Mouse (Mus musculus) neural tube, embryonic 14.5 days (tissue): ENCODE measurements around the gene Rusc2. TPM values are rescaled to one million over a fixed set of nuclear protein-coding genes. Genes with fewer than 3 reads are reported as not detected.

Source experiments
- ATAC-seq: fragments of 200-750 bp; cut with Nextera tagmentation; 2 replicates; pipeline ENCODE4 v1.8.0; 2017; ENCODE audit warnings: low read depth, mild to moderate bottlenecking, moderate TSS enrichment, moderate library complexity
- H3K27ac ChIP-seq: fragments of 300-500 bp; sonication (generic); 2 replicates; pipeline ENCODE4 v1.5.1; 2014; ENCODE audit warnings: low read depth, mild to moderate bottlenecking, control low read depth, low read length, moderate library complexity, mixed read lengths
- H3K27me3 ChIP-seq: fragments of 300-500 bp; sonication (generic); 2 replicates; pipeline ENCODE4 v1.6.1; 2014; ENCODE audit warnings: low read length; ENCODE audit not compliant: control insufficient read depth, insufficient read depth
- H3K36me3 ChIP-seq: fragments of 300-500 bp; sonication (generic); 2 replicates; pipeline ENCODE4 v1.6.1; 2014; ENCODE audit warnings: low read length, mixed read lengths; ENCODE audit not compliant: control insufficient read depth, insufficient read depth
- H3K4me1 ChIP-seq: fragments of 300-500 bp; sonication (generic); 2 replicates; pipeline ENCODE4 v1.6.1; 2014; ENCODE audit warnings: low read length; ENCODE audit not compliant: control insufficient read depth, insufficient read depth
- H3K4me2 ChIP-seq: fragments of 300-500 bp; sonication (generic); 2 replicates; pipeline ENCODE4 v1.6.1; 2014; ENCODE audit warnings: mild to moderate bottlenecking, low read depth, low read length, control low read depth
- H3K4me3 ChIP-seq: fragments of 300-500 bp; sonication (generic); 2 replicates; pipeline ENCODE4 v1.5.1; 2014; ENCODE audit warnings: low read depth, low read length, control low read depth, mixed read lengths
- H3K9ac ChIP-seq: fragments of 300-500 bp; sonication (generic); replicated peaks from 2 replicates; pipeline ENCODE4 v1.6.1; 2014; ENCODE audit warnings: low read depth, mild to moderate bottlenecking, control low read depth, low read length, mixed read lengths
- H3K9me3 ChIP-seq: fragments of 300-500 bp; sonication (generic); 2 replicates; pipeline ENCODE4 v1.6.1; 2016; ENCODE audit warnings: low read length; ENCODE audit not compliant: control insufficient read depth
- WGBS: fragments of 180-500 bp; shearing (Covaris S2); extraction: QIAGEN DNeasy Blood & Tissue Kit; methylation state at CpG from one replicate; pipeline ENCODE4 v1.1.7; 2014; 5-methylcytosine and 5-hydroxymethylcytosine counted together
- polyA plus RNA-seq: library from polyadenylated mRNA; unstranded; fragments of >200 nt; fragmentation: Nextera tagmentation; extraction: Ambion mirVana; gene quantifications from 2 replicates; pipeline ENCODE4 v1.2.1, GENCODE M21; 2014

Rusc2 gene
- polyA plus RNA-seq, 1 experiment from 2014 or later, result 75.4 TPM

GRCm38 (mm10) chr4:43380951-43381350, 828 bp upstream of the Rusc2 start:
- 0 out of 2 replicates have a peak, but pooled peaks have one; percentile 0 for ATAC-seq
- no peaks in the 10 kb centered on the region for H3K9me3 ChIP-seq
- no peaks in the 10 kb centered on the region for H3K36me3 ChIP-seq
- H3K27me3 ChIP-seq, result no peaks in the 10 kb centered on the region
- 49% methylated on average over 10 of the region's 10 CpGs for WGBS
- H3K4me1 ChIP-seq, result peaks cover 13% of the 10 kb centered on the region; the same call in 1 of the 2 replicates
- no peak overlapping the region for H3K27ac ChIP-seq
- H3K4me2 ChIP-seq, result peak overlapping the region; percentile 83
- H3K4me3 ChIP-seq, result peak overlapping the region; percentile 71
- peak overlapping the region; percentile 75 for H3K9ac ChIP-seq

DNA sequence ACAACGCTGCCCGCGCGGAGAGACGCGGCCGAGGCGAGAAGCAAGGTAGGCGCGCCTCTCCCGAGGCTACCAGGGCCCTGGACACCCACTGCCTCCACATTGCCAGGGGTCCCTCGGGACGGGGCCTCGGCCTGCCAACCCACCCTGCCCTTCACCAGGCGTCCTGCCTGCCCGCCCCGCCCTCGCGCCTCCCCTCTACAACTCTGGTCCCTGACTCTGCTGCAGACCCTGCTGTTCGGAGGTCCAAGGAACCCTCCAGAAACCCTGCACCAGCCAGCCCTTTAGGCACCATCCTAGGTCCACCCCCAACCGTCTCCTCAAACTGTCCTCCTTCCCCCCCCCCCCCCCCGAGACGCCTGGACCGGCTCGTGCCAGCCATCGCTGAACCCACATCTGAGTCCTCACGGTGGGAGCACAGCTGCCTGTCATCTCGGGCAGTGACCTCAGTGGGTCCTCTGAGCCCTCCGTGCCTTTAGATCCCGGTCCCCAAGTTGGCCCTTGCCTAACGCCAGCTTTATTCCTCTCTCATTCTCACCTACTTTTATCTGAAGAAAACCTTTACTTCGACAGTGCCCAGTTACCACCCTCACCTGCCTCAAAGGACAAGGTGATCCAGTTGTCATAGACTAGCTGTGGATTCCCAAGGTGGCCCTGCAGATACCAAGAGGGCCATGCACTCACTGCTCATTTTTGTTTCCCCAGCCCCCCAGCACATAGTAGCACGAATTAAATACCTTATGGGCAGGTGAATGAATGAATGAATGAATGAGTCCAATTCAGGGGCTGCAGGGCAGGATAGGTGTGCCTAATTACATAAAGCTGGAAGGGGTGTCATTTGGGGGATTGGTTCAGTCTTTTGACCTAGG, 609 bp downstream of the Rusc2 start:
- Histone ChIP-seq H3K9me3 (no peaks in the 10 kb centered on the region), H3K27me3 (no peaks in the 10 kb centered on the region), H3K36me3 (no peaks in the 10 kb centered on the region), H3K4me3 (peak overlapping the region; percentile 71), H3K4me1 (peaks cover 13% of the 10 kb centered on the region; the same call in 1 of the 2 replicates), H3K9ac (peak overlapping the region; percentile 75), H3K27ac (peak overlapping the region; percentile 79), H3K4me2 (peak overlapping the region; percentile 83)
- WGBS, result 6% methylated on average over 24 of the region's 33 CpGs
- ATAC-seq, result peak; percentile 83

- Histone ChIP-seq H3K4me1 (peaks cover 13% of the 10 kb centered on the region; the same call in 1 of the 2 replicates), H3K4me3 (peak overlapping the region; percentile 71), H3K9ac (peak overlapping the region; percentile 12; the same call in 1 of the 2 replicates), H3K27ac (no peak overlapping the region), H3K4me2 (peak overlapping the region; percentile 83), H3K27me3 (no peaks in the 10 kb centered on the region), H3K36me3 (no peaks in the 10 kb centered on the region), H3K9me3 (no peaks in the 10 kb centered on the region)
- no peak for ATAC-seq
- 72% methylated on average over 11 of the region's 11 CpGs for WGBS
Observed at GRCm38 (mm10) chr4:43383246-43384082, 1.7 kb downstream of the Rusc2 start.

DNA sequence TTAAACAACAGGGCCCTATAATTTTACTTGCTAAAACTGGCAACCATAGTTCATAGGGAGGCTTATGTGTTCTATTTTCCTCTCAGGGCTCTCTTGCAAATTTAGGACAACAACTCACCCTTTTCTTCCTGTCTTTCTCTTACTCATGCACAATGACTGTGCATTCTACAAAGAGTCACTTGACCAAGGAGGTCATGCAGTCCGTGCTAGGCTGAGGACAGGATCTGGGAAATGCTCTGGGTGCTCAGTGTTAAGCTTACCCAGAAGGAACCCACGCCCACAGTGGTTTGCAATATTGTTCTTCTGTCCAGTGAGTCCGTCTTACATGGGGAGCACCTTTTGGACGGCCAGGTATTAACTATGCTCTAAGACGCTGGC, 2.3 kb downstream of the Rusc2 start:
- Histone ChIP-seq H3K27me3 (no peaks in the 10 kb centered on the region), H3K4me2 (no peak overlapping the region; the same call in 1 of the 2 replicates), H3K9me3 (no peaks in the 10 kb centered on the region), H3K27ac (no peak overlapping the region), H3K4me3 (no peak overlapping the region), H3K4me1 (peaks cover 13% of the 10 kb centered on the region; the same call in 1 of the 2 replicates), H3K36me3 (no peaks in the 10 kb centered on the region), H3K9ac (no peak overlapping the region)
- no peak for ATAC-seq
- WGBS, result 90% methylated on average over 5 of the region's 5 CpGs

DNA sequence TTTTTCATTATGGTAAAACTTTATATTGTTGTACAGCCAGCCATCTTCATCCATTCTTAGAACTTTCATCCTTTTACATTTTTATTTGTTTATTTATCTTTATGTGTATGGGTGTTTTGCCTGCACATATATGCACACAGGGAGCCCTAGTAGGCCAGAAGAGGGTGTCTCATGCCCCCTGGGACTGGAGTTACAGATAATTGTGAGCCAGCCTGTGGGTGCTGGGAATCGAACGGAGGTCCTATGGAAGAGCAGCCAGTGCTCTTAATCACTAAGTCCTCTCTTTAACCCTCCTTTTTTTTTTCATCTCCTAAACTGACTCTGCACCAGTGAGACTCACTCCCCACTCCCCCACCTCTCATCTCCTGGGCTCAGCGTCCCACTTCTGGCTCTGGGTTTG, 2.8 kb downstream of the Rusc2 start:
- ATAC-seq, result no peak
- whole genome bisulfite sequencing, result 89% methylated on average over 3 of the region's 3 CpGs
- H3K27ac ChIP-seq, result no peak overlapping the region
- H3K4me1 ChIP-seq, result peaks cover 13% of the 10 kb centered on the region; the same call in 1 of the 2 replicates
- H3K4me2 ChIP-seq, result no peak overlapping the region
- no peaks in the 10 kb centered on the region for H3K9me3 ChIP-seq
- no peak overlapping the region for H3K4me3 ChIP-seq
- H3K9ac ChIP-seq, result no peak overlapping the region
- no peaks in the 10 kb centered on the region for H3K27me3 ChIP-seq
- no peaks in the 10 kb centered on the region for H3K36me3 ChIP-seq

DNA sequence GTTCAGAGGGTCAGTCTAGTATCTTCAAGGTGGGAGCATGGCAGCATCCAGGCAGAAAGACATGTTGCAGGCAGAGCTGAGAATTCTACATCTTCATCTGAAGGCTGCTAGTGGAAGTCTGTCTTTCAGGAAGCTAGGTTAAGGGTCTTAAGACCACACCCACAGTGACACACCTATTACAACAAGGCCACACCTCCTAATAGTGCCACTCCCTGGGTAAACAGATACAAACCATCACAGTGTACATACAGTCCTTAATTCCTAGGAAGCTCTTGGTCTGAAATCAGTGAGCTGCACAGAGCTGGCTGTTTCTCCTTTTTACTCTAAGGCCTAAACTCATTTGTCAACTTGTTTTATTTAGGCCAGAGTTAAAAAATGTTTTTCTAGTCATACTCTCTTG, 5.2 kb downstream of the Rusc2 start:
- Histone ChIP-seq H3K9me3 (no peaks in the 10 kb centered on the region), H3K4me2 (no peak overlapping the region), H3K9ac (no peak overlapping the region), H3K4me3 (no peak overlapping the region), H3K4me1 (peaks cover 8% of the 10 kb centered on the region; the same call in 1 of the 2 replicates), H3K27me3 (no peaks in the 10 kb centered on the region), H3K27ac (no peak overlapping the region), H3K36me3 (no peaks in the 10 kb centered on the region)
- ATAC-seq, result no peak

- ATAC-seq, result no peak
- Histone ChIP-seq H3K9me3 (no peaks in the 10 kb centered on the region), H3K4me3 (no peak overlapping the region), H3K4me2 (no peak overlapping the region), H3K9ac (no peak overlapping the region), H3K36me3 (no peaks in the 10 kb centered on the region), H3K27ac (no peak overlapping the region), H3K27me3 (no peaks in the 10 kb centered on the region), H3K4me1 (peaks cover 2% of the 10 kb centered on the region; the same call in 1 of the 2 replicates)
- 91% methylated on average over 2 of the region's 2 CpGs for WGBS
Observed at GRCm38 (mm10) chr4:43389390-43389789, 7.6 kb downstream of the Rusc2 start.

GRCm38 (mm10) chr4:43389845-43390440, 8.2 kb downstream of the Rusc2 start:
- H3K27ac ChIP-seq, result no peak overlapping the region
- 68% methylated on average over 9 of the region's 9 CpGs for WGBS
- no peaks in the 10 kb centered on the region for H3K36me3 ChIP-seq
- no peaks in the 10 kb centered on the region for H3K27me3 ChIP-seq
- H3K4me3 ChIP-seq, result no peak overlapping the region
- no peaks in the 10 kb centered on the region for H3K4me1 ChIP-seq
- no peaks in the 10 kb centered on the region for H3K9me3 ChIP-seq
- H3K4me2 ChIP-seq, result no peak overlapping the region
- H3K9ac ChIP-seq, result no peak overlapping the region
- ATAC-seq, result no peak
